Mouse (Mus musculus) sigmoid colon, adult 10 weeks (tissue): Measurements from ENCODE around the gene Hcfc2. TPM values are rescaled to one million over a fixed set of nuclear protein-coding genes. Genes with fewer than 3 reads are reported as not detected.

ENCODE experiments used
- polyA plus RNA-seq: library from polyadenylated mRNA; stranded (reverse); fragments of 350-450 nt; fragmentation: Illumina TruSeq; extraction: RNeasy Lipid Tissue Mini Kit (QIAGEN cat#74804); gene quantifications from one replicate; pipeline ENCODE4 v1.2.3, GENCODE M21; 2014; ENCODE audit warnings: low read depth, low replicate concordance

Hcfc2 gene
- 75.7 TPM for polyA plus RNA-seq

DNA sequence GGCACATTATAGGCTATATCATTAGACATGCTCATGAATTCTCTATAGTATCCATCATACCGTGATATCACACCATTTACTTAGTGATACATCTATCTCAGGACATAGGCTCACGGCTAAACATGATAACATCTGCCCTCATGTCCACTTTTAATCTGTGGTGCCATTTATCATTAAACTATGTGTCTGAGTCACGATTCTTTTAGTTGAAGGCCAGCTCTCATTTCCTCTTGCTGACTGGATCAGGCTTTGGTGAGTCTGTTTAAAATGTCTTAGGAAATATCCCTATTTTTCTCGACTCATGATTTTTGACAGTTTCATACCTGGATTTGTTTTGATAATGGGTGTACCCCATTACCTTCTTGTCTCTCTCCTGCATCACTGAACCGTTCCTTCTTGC lies at the start of gene Hcfc2:
Hcfc2 (plus strand) TSS at position 205 of the 400 bp plus-strand sequence.

DNA sequence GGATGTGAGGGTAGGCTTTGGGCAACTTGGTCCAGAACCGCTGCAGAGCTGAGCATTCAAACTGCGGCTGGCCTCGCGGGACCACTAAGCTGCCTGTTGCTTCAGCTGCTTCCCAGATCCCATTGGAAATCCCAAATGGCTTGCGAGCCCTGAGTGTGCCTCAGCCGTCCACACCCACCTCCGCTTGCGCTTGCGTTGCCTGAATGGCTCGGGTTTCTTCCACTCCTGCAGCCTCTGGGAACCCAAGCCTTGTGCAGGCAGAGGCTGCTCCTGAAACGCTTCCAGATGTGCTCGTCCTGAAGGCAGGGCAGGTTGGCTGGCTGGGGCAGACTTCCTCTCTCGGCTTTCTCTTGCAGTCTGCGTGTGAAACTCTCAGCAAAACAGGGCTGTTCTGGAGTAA lies 5.5 kb upstream of the Hcfc2 start, which contains the start of gene Glt8d2:
Glt8d2 (minus strand) TSS at position 157 of the 400 bp plus-strand sequence.

DNA sequence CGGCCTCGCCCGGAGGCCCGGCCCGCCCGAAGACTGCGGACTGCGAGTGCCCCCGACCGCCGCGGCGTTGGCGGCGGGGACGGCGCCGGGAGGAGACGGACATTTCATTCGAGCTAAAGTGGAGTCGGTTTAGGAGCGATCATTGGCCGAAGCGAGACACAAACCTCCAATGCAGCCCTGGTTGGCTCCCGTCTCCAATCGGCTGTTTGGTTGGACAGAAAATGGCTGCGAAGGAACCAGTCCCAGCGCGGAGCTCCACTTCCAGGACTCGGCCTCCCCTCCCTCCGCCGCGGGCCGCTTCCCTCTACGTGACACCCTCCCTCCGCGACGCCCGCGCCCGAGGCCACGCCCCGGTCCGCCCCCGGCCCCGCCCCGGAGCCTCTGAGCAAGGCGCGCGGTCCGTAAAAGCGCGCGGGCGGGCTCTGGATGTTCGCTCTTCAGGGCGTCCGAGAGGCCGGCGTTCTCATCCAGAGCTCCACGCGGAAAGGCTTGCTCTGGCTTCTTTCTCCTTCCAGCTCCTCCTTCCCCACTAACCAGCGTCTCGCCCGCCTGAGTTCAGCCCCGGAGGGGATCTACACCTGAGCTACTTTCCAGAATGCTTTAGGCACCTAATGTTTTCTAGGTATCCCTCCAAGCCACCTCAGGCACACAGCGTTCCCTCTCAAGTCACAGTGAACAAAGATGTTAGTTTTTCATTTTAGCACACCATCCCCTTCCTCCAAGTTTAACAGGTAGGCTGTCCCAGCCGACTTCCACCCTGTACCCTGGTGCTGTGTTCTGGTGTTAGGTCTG lies 68.1 kb downstream of the Hcfc2 start, which contains the start of gene Nfyb:
Nfyb (minus strand) TSS at position 305 of the 792 bp plus-strand sequence.

Other genes starting within 250 kb of the Hcfc2 start
- not detected for gene Gm1553, start 203.5 kb upstream of the Hcfc2 start, polyA plus RNA-seq
- 26.3 TPM for gene 1190007I07Rik, start 72.9 kb upstream of the Hcfc2 start, polyA plus RNA-seq
- 58.4 TPM for gene Tdg, start 66.3 kb upstream of the Hcfc2 start, polyA plus RNA-seq
- gene Glt8d2, start 5.5 kb upstream of the Hcfc2 start, polyA plus RNA-seq = 2.8 TPM
- gene Nfyb, start 68.0 kb downstream of the Hcfc2 start, polyA plus RNA-seq = 52.3 TPM
- 121 TPM for gene Txnrd1, start 137.8 kb downstream of the Hcfc2 start, polyA plus RNA-seq
- gene Eid3, start 170.5 kb downstream of the Hcfc2 start, polyA plus RNA-seq = 0.91 TPM